Mouse (Mus musculus) brain, embryonic 14.5 days (tissue): ENCODE data around the gene Strip1.

Source experiments
- CTCF ChIP-seq: fragments of 200-500 bp; IDR thresholded peaks from 2 replicates; pipeline ENCODE4 v1.5.1; 2012; ENCODE audit warnings: inconsistent platforms, mild to moderate bottlenecking, moderate library complexity, borderline replicate concordance; ENCODE audit not compliant: insufficient read depth, insufficient read length; ENCODE audit errors: extremely low read depth
- POLR2A ChIP-seq: fragments of 200-500 bp; IDR thresholded peaks from 2 replicates; pipeline ENCODE4 v1.6.1; 2012; ENCODE audit warnings: mild to moderate bottlenecking, inconsistent platforms, borderline replicate concordance; ENCODE audit not compliant: poor library complexity, insufficient read depth, insufficient read length, severe bottlenecking; ENCODE audit errors: extremely low read depth

- TF ChIP-seq CTCF (no peak), POLR2A (no peak)
These were observed 9.0 kb downstream of the Strip1 start for GRCm38 (mm10) chr3:107622537-107622936.
